Mouse (Mus musculus) fibroblast of lung, adult 2 months (primary cell): ENCODE results near the gene Olfr368.

Source experiments
- DNase-seq: peaks from one replicate; pipeline ENCODE4 v3.0.0-alpha.2; 2011; ENCODE audit warnings: low read depth

The Olfr368 gene

DNA sequence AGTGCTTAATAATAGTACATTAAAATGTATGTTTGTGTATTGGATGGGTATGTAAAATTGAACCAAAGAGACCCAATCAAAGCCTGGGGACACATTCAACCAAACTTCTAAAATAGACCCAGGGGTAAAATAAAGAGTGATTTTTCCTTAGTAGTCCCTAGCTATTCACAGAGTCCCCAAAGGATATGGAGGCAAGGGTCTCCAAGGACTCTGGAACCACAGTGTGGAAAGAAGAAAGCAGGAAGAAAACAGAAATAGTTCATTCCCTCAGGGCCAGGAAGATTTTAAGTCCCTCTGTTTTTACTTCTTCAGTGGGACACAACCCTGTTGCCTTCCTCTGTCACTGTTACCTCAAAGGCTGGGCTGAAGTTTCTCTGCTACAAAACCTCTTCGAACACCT, at the start of gene Olfr368:
Olfr368 (plus strand) TSS at position 301 of the 400 bp plus-strand sequence.
- no peak for DNase-seq

DNA sequence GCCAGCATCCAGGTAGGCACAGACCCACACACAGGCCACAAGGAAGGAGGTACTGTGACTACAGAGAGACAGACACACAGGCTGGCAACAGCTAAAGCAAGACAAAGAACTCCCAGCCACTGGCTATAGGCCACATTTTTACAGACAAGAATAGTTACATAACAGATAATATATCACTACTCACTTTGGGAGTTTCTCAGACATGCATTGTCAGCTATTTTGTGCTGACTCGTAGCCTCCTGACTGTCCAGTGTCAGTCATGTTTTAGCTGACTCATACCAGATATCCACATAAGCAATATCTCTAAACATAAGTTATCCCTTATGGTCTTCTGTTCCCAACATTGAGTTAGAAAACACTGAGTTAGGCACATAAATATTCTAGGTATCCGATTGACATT, 7.0 kb downstream of the Olfr368 start:
- no peak for DNase-seq

DNA sequence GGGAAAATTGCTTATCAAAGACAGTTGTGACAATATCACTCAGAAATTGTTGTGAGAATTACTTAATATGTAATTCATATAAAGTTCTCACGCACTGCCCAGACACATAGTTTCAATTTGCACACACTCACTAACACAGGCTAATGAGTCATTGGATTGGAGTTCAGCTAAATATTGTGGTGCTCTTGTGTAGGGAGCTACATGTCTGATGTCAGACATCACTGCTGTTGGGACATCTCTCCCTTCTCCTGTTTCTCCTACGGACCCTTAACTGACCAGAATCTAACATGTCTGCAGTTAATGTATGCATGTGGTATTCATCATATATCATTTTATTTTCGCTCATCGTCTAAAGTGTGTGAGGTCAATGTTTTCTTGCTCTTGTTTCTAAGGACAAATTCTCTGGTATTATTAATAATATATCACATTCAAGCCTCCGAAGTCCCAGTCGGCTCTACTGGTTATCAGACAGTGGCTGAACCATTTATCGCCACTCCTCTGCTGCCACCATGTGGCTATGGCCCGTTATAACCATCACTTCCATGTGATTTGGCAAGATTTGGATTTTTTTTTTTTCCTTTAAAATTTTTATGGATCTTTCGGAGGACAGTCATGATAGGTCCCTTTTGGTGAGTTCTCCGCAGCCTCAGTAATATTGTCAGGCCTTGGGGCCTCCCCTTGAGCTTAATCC, 12.3 kb downstream of the Olfr368 start:
- peak; percentile 32 for DNase-seq

DNA sequence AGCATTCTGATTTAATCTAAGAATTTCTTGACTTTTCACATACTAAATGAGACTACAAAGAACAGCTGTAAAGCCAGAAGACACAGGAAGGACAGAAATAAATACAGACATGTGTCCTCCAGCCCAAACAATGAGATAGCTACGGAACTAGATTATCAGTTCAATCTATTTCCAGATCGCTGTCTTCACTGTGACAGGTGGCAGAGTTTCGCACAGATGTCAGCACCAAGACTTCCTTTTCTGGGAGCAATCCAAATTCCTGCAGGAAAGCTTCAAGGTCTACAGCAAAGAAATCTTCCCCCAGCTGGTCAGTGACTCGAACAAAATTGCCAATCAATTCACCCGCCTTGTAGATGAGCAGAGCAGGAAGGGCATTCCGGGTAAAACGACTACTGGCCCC, 25.4 kb downstream of the Olfr368 start:
- no peak for DNase-seq

DNA sequence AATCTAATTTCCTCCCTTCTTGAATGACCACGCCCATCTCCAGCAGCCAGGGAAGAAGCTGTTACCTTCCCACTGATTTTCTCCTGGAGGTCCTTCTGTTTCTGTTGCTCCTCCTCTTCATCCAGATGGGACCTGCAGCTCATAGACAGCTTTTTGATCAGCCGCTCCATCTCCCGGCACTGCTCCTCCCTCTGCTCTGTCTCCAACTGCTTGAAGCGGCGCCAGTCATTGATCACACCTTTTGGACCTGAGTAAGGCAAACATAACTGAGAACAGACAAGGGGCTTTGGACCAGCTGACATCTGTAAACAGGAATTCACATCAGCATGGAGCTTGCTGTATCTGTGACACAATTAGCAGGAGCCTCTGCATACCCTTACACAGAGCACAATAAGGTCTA, 29.3 kb downstream of the Olfr368 start:
- DNase-seq, result no peak

DNA sequence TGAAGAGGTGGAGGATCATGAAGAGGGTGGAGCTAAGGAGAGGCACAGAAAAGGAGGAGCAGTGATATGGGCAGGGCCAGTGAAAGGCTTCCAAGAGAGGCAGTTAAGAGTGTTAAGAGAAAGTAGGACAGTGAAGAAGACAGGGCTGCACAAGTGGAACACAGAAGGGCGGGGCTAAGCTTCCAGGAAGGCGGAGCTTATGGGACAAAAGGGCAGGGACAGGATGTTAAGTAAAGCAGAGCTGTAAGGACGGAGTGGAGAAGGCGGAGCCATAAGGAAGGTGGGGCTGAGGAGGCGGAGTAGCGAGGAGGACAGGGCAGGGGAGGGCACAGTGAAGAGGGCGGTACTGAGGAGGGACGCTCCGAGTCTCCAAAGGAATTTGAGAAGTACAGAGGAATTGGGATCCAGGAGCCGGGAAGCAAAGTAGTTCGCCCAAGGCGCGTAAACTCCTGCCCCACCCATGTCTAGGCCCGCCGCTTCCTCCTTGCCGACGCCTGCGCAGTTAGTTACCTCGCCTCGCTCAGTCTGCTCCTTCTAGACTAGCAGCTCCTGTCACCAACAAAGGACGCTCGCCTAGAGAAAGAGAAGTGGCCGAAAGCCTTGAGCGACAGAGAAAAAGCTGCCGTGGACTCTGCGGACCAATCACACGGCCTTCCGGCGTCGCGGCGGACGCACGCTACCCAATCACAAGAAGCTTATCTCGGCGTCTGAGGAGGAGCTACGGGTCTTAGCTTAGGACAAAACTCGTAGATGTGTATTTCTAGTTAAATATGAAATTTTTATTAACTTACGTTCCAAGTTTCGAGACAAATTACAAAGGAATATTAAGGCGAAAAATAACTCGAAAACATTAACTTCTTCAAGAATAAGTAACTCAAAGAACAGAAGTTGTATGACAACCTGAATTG, 32.6 kb downstream of the Olfr368 start, which contains the start of gene Pdcl:
Pdcl (minus strand) TSS at position 700 of the 908 bp plus-strand sequence.
- DNase-seq, result peak; percentile 91

DNA sequence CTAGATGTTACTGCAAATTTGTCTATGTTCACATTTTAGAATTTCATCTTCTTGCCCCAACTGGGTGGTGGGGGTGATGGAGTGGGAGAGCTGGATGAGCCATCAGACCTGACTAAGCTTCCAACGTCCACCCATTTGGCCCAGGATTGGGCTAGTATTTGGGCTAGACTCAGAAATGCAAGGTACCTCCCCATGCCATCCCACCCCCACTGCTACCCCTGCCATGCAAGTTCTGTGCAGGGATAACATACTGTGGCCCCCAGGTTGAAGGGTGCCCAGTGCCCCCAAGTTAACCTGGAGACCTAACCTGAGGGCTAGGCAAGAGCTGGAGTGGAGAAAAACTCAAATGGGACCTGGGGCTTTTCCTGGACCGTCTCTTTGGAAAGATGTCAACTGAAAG, 33.6 kb downstream of the Olfr368 start:
- DNase-seq, result no peak

DNA sequence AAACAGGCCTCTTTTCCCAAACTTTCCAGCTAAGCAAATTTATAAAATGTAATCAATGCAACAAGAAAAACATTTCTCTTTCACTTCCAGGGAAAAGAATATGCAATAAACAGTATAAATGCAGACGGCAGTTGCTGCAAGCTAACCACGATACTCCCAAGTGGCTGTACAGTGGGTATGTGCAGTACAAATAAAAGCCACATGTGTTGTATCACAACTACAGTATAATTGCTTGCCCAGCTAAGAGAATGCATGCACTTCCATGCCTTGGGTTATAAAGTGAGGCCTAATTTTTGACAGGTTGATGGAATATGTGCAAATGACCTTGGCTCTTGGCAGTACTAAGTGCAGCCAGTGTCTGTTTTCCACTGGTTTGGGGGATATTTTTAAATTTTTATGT, 44.3 kb downstream of the Olfr368 start:
- DNase-seq, result no peak

DNA sequence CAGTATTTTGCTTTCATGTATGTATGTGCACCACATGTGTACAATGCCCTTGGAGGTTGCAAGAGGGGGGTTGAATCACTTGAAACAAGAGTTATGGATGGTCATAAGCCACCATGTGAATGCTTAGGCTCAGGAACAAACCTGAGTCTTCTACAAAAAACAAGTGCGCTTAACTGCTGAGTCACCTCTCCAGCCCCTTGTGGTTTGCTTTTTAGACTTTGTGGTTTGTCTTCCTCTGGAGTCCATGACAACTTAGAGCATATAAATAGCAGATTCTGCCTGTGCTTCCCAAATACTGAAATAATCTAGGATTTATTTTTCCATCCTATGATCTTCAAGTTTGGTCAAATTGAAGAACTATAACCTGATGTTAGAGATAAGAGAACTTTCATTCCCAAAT, 49.7 kb downstream of the Olfr368 start:
- DNase-seq, result peak; percentile 57

DNA sequence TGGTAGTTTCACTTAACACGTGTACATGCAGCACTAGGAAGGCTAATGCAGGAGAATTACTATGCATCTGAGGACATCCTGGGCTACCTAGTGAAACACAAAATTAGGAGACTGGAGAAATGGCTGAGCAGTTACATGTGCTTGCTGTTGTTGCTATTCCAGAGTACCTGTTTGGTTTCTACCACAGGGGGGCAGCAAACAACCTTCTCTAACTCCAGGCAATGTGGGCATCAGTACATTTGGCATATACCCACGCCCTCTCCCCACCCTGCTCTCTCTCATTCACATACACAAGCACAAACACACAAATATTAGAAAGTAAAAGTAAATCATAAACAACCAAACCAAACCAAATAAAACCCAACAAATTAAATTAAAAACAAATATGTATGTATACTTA, 53.9 kb downstream of the Olfr368 start:
- peak; percentile 27 for DNase-seq
